Comparison of ENCODE assay signal across 14 mouse cellular contexts in the genomic region with DNA sequence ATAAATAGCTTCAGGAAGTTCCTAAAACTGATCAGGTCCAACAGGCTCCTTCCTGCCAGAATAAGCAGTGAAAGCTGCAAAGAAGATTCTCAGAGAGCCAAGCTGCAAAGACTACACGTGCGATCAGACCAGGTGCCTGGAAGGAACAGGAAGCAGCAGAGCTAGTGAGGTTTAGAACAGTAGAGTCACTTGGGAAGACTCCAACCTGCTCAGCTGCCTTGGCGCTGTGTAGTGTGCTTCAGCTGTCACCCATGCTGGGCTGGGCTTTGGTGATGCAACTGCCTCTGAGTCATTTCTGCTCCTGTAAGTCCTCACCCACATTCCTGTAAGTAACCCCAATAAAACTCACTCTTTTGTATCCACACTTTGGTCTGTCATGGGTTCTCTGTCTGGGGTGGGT.
DNase-seq lines count a peak whose midpoint lies in the region; ATAC-seq and TF ChIP-seq lines count a peak whose summit lies in the region.
"Had no signal": no experiment of that assay in that cellular context is flagged by ENCODE, and none has a peak within 500 bp of the region (broad histone marks: within the 10 kb centered on the region; RNA-seq: fewer than 3 reads in every experiment).

No protein-coding gene starts in this region.

- peaks cover 4% of the 10 kb centered on the region; the same call in 1 of the 2 replicates for H3K4me1 ChIP-seq in forebrain, embryonic 15.5 days
- H3K4me1 ChIP-seq in forebrain, embryonic 12.5 days = no peaks in the 10 kb centered on the region
- no peaks in the 10 kb centered on the region for H3K4me1 ChIP-seq in midbrain, embryonic 15.5 days
- H3K4me1 ChIP-seq in midbrain, embryonic 13.5 days (replicated peaks) = no peaks in the 10 kb centered on the region
- peaks cover 3% of the 10 kb centered on the region; the same call in 1 of the 2 replicates for H3K4me1 ChIP-seq in stomach, embryonic 14.5 days (ENCODE audit: control insufficient read depth, insufficient read depth, low read length)
- H3K4me1 ChIP-seq: hindbrain, embryonic 13.5 days had no signal

- no peaks in the 10 kb centered on the region for H3K36me3 ChIP-seq in forebrain, embryonic 15.5 days
- no peaks in the 10 kb centered on the region for H3K36me3 ChIP-seq in forebrain, embryonic 12.5 days (replicated peaks)
- H3K36me3 ChIP-seq in midbrain, embryonic 15.5 days (replicated peaks) = no peaks in the 10 kb centered on the region
- no peaks in the 10 kb centered on the region for H3K36me3 ChIP-seq in midbrain, embryonic 13.5 days
- H3K36me3 ChIP-seq in stomach, embryonic 14.5 days (ENCODE audit: control insufficient read depth, insufficient read depth, low read length) = no peaks in the 10 kb centered on the region
- H3K36me3 ChIP-seq: embryonic facial prominence, embryonic 13.5 days; heart, embryonic 12.5 days; hindbrain, embryonic 13.5 days; limb, embryonic 10.5 days had no signal

- TF ChIP-seq CTCF in brain, embryonic 14.5 days (IDR thresholded peaks at IDR 0.05; ENCODE audit: borderline replicate concordance, extremely low read depth, insufficient read depth, insufficient read length) = no peak

- no peaks in the 10 kb centered on the region for H3K27me3 ChIP-seq in forebrain, embryonic 15.5 days
- no peaks in the 10 kb centered on the region for H3K27me3 ChIP-seq in forebrain, embryonic 12.5 days
- no peaks in the 10 kb centered on the region for H3K27me3 ChIP-seq in midbrain, embryonic 15.5 days (replicated peaks)
- no peaks in the 10 kb centered on the region for H3K27me3 ChIP-seq in midbrain, embryonic 13.5 days
- H3K27me3 ChIP-seq in stomach, embryonic 14.5 days (ENCODE audit: control insufficient read depth, insufficient read depth, low read length) = no peaks in the 10 kb centered on the region
- H3K27me3 ChIP-seq: embryonic facial prominence, embryonic 13.5 days; heart, embryonic 12.5 days; hindbrain, embryonic 13.5 days had no signal

- 0 out of 2 replicates have a peak overlapping the region, but pooled peaks have one; percentile 5 for H3K27ac ChIP-seq in forebrain, embryonic 15.5 days (replicated peaks)
- H3K27ac ChIP-seq in forebrain, embryonic 12.5 days = no peak overlapping the region
- H3K27ac ChIP-seq in midbrain, embryonic 15.5 days = no peak overlapping the region
- no peak overlapping the region for H3K27ac ChIP-seq in midbrain, embryonic 13.5 days
- H3K27ac ChIP-seq in stomach, embryonic 14.5 days (ENCODE audit: low read length) = no peak overlapping the region
- H3K27ac ChIP-seq: embryonic facial prominence, embryonic 13.5 days; hindbrain, embryonic 13.5 days; limb, embryonic 10.5 days had no signal

- peak; percentile 17; the same call in 1 of the 2 replicates for ATAC-seq in forebrain, embryonic 15.5 days (replicated peaks)
- no peak for ATAC-seq in forebrain, embryonic 12.5 days (ENCODE audit: low FRiP score)
- ATAC-seq in midbrain, embryonic 15.5 days (replicated peaks) = 0 out of 2 replicates have a peak, but pooled peaks have one; percentile 37
- ATAC-seq in midbrain, embryonic 13.5 days = no peak
- peak; percentile 33; the same call in 1 of the 2 replicates for ATAC-seq in stomach, embryonic 14.5 days (ENCODE audit: insufficient number of reproducible peaks, insufficient read depth, low FRiP score, low read depth)
- no peak for ATAC-seq in megakaryocyte, adult 5-6 weeks (ENCODE audit: poor library complexity, severe bottlenecking)
- ATAC-seq: liver, postnatal 0 days had no signal

- no peaks in the 10 kb centered on the region for H3K9me3 ChIP-seq in forebrain, embryonic 15.5 days
- H3K9me3 ChIP-seq in forebrain, embryonic 12.5 days = no peaks in the 10 kb centered on the region
- H3K9me3 ChIP-seq in midbrain, embryonic 15.5 days = no peaks in the 10 kb centered on the region
- no peaks in the 10 kb centered on the region for H3K9me3 ChIP-seq in midbrain, embryonic 13.5 days
- no peaks in the 10 kb centered on the region for H3K9me3 ChIP-seq in stomach, embryonic 14.5 days (ENCODE audit: control insufficient read depth, low read depth, low read length)
- H3K9me3 ChIP-seq: embryonic facial prominence, embryonic 13.5 days; heart, embryonic 12.5 days; hindbrain, embryonic 13.5 days; limb, embryonic 10.5 days had no signal

- H3K4me2 ChIP-seq in forebrain, embryonic 15.5 days (replicated peaks) = no peak overlapping the region
- no peak overlapping the region for H3K4me2 ChIP-seq in forebrain, embryonic 12.5 days
- H3K4me2 ChIP-seq in midbrain, embryonic 15.5 days = no peak overlapping the region
- no peak overlapping the region for H3K4me2 ChIP-seq in midbrain, embryonic 13.5 days (replicated peaks)
- no peak overlapping the region for H3K4me2 ChIP-seq in stomach, embryonic 14.5 days (replicated peaks; ENCODE audit: low read depth, low read length)
- H3K4me2 ChIP-seq: embryonic facial prominence, embryonic 13.5 days; heart, embryonic 12.5 days; hindbrain, embryonic 13.5 days had no signal

- no peak overlapping the region for H3K4me3 ChIP-seq in forebrain, embryonic 15.5 days
- H3K4me3 ChIP-seq in forebrain, embryonic 12.5 days (replicated peaks) = no peak overlapping the region
- H3K4me3 ChIP-seq in midbrain, embryonic 15.5 days = no peak overlapping the region
- no peak overlapping the region for H3K4me3 ChIP-seq in midbrain, embryonic 13.5 days (replicated peaks)
- H3K4me3 ChIP-seq in stomach, embryonic 14.5 days (ENCODE audit: low read depth, low read length) = no peak overlapping the region
- H3K4me3 ChIP-seq: embryonic facial prominence, embryonic 13.5 days; heart, embryonic 12.5 days; hindbrain, embryonic 13.5 days; limb, embryonic 10.5 days had no signal

- no peak overlapping the region for H3K9ac ChIP-seq in forebrain, embryonic 15.5 days (replicated peaks)
- H3K9ac ChIP-seq in forebrain, embryonic 12.5 days = no peak overlapping the region
- H3K9ac ChIP-seq in midbrain, embryonic 15.5 days = no peak overlapping the region
- no peak overlapping the region for H3K9ac ChIP-seq in midbrain, embryonic 13.5 days (replicated peaks)
- H3K9ac ChIP-seq in stomach, embryonic 14.5 days (replicated peaks; ENCODE audit: low read depth, low read length) = no peak overlapping the region
- H3K9ac ChIP-seq: embryonic facial prominence, embryonic 13.5 days; heart, embryonic 12.5 days; hindbrain, embryonic 13.5 days; liver, postnatal 0 days had no signal

- 80% methylated on average over 3 of the region's 3 CpGs for WGBS in forebrain, embryonic 15.5 days
- WGBS in forebrain, embryonic 12.5 days = 93% methylated on average over 3 of the region's 3 CpGs
- 93% methylated on average over 3 of the region's 3 CpGs for WGBS in midbrain, embryonic 15.5 days
- WGBS in midbrain, embryonic 13.5 days = 98% methylated on average over 3 of the region's 3 CpGs
- WGBS in stomach, embryonic 14.5 days = 81% methylated on average over 3 of the region's 3 CpGs

- DNase-seq in brain, embryonic 14.5 days (ENCODE audit: low read depth) = peak; percentile 49
- DNase-seq in neural tube, embryonic 10.5 days (ENCODE audit: extremely low spot score, low spot score) = no peak
- DNase-seq: cerebellum, adult 9-11 months; liver, postnatal 0 days had no signal

- no peak for TF ChIP-seq POLR2A in brain, embryonic 14.5 days (IDR thresholded peaks at IDR 0.05; ENCODE audit: borderline replicate concordance, extremely low read depth, insufficient read depth, insufficient read length, poor library complexity, severe bottlenecking)

Comparison
In these comparisons a context has a peak if more than half of its experiments do, and no peak if none do; other contexts are left out.
1. ATAC-seq: peak in forebrain, embryonic 15.5 days (single experiment), midbrain, embryonic 15.5 days (single experiment) and stomach, embryonic 14.5 days (single experiment); none in forebrain, embryonic 12.5 days (single experiment), midbrain, embryonic 13.5 days (single experiment) and megakaryocyte, adult 5-6 weeks (single experiment).